Mouse (Mus musculus) CD4-positive, CD25-positive, alpha-beta regulatory T cell, adult 4 months (primary cell): Measurements from ENCODE around the gene Rab26. TPM values are rescaled to one million over a fixed set of nuclear protein-coding genes. Genes with fewer than 3 reads are reported as not detected.

Experiments
- ATAC-seq: one replicate; pipeline ENCODE4 v1.8.0; 2017
- polyA plus RNA-seq, 2 experiments: library from polyadenylated mRNA; unstranded; fragments of 100-300 nt; shearing (Covaris generic); gene quantifications; one replicate each; pipeline ENCODE4 v1.2.1; 2017

Gene Rab26
- polyA plus RNA-seq, 2 experiments from 2014 or later, result 4.0 to 5.0 TPM

GRCm38 (mm10) chr17:24477985-24478600, 55.9 kb downstream of the Rab26 start:
- no peak for ATAC-seq

Other genes with a start within 250 kb of the Rab26 start
- gene Abca17, start 183.1 kb downstream of the Rab26 start, polyA plus RNA-seq, result under 1 TPM in 1 of 2 experiments, not detected in 1; 0.49 TPM
- 10 to 100 TPM; 17.0 to 23.7 TPM for gene Abca3, start 182.3 kb downstream of the Rab26 start, polyA plus RNA-seq
- 100 to 1,000 TPM; 127 to 181 TPM for gene Rnps1, start 119.6 kb downstream of the Rab26 start, polyA plus RNA-seq
- 10 to 100 TPM; 50.3 to 57.7 TPM for gene Eci1, start 107.6 kb downstream of the Rab26 start, polyA plus RNA-seq
- 1 to 10 TPM; 7.4 to 8.3 TPM for gene Dnase1l2, start 91.1 kb downstream of the Rab26 start, polyA plus RNA-seq
- gene E4f1, start 63.9 kb downstream of the Rab26 start, polyA plus RNA-seq, result 10 to 100 TPM; 34.3 to 62.8 TPM
- 1 to 10 TPM; 4.1 to 5.3 TPM for gene Pgp, start 63.8 kb downstream of the Rab26 start, polyA plus RNA-seq
- gene Bricd5, start 60.3 kb downstream of the Rab26 start, polyA plus RNA-seq, result not detected
- gene Mlst8, start 55.1 kb downstream of the Rab26 start, polyA plus RNA-seq, result 10 to 100 TPM; 14.3 to 25.8 TPM
- gene Caskin1, start 45.6 kb downstream of the Rab26 start, polyA plus RNA-seq, result under 1 TPM; 0.16 TPM
- gene Traf7, start 6.3 kb downstream of the Rab26 start, polyA plus RNA-seq, result 10 to 100 TPM; 52.8 to 72.1 TPM
- gene Pkd1, start 15.6 kb upstream of the Rab26 start, polyA plus RNA-seq, result 10 to 100 TPM; 16.8 to 34.7 TPM
- gene Tsc2, start 98.4 kb upstream of the Rab26 start, polyA plus RNA-seq, result 10 to 100 TPM; 20.5 to 28.2 TPM
- 1 to 10 TPM; 3.1 to 6.0 TPM for gene Nthl1, start 98.5 kb upstream of the Rab26 start, polyA plus RNA-seq
- gene Slc9a3r2, start 116.1 kb upstream of the Rab26 start, polyA plus RNA-seq, result not detected
- gene Npw, start 124.2 kb upstream of the Rab26 start, polyA plus RNA-seq, result not detected
- gene Zfp598, start 135.5 kb upstream of the Rab26 start, polyA plus RNA-seq, result 1 to 10 TPM; 3.7 to 5.4 TPM
- 1 to 10 TPM; 1.1 TPM for gene Syngr3, start 155.7 kb upstream of the Rab26 start, polyA plus RNA-seq
- 10 to 100 TPM; 13.5 to 21.7 TPM for gene Gfer, start 161.9 kb upstream of the Rab26 start, polyA plus RNA-seq
- 1 to 10 TPM; 1.2 to 1.4 TPM for gene Noxo1, start 162.0 kb upstream of the Rab26 start, polyA plus RNA-seq
- 10 to 100 TPM; 38.1 to 71.3 TPM for gene Tbl3, start 173.4 kb upstream of the Rab26 start, polyA plus RNA-seq
- gene Rnf151, start 183.9 kb upstream of the Rab26 start, polyA plus RNA-seq, result not detected
- 100 to 1,000 TPM; 608 to 780 TPM for gene Rps2, start 183.9 kb upstream of the Rab26 start, polyA plus RNA-seq
- 100 to 1,000 TPM; 227 to 245 TPM for gene Ndufb10, start 190.3 kb upstream of the Rab26 start, polyA plus RNA-seq
- gene Rpl3l, start 193.6 kb upstream of the Rab26 start, polyA plus RNA-seq, result not detected
- 10 to 100 TPM; 29.3 to 30.1 TPM for gene Msrb1, start 202.4 kb upstream of the Rab26 start, polyA plus RNA-seq
- not detected for gene Hs3st6, start 218.8 kb upstream of the Rab26 start, polyA plus RNA-seq